Mouse (Mus musculus) neural tube, embryonic 15.5 days (tissue): ENCODE measurements around the gene Dmbx1. TPM values are rescaled to one million over a fixed set of nuclear protein-coding genes. Genes with fewer than 3 reads are reported as not detected.

Experiments used
- ATAC-seq: fragments of 200-750 bp; cut with Nextera tagmentation; 2 replicates; pipeline ENCODE4 v1.8.0; 2017; ENCODE audit warnings: mild to moderate bottlenecking, moderate TSS enrichment, moderate library complexity; ENCODE audit not compliant: low FRiP score
- H3K27ac ChIP-seq: fragments of 300-500 bp; sonication (generic); replicated peaks from 2 replicates; pipeline ENCODE4 v1.5.1; 2015; ENCODE audit warnings: mild to moderate bottlenecking, inconsistent platforms
- H3K27me3 ChIP-seq: fragments of 300-500 bp; sonication (generic); replicated peaks from 2 replicates; pipeline ENCODE4 v1.6.1; 2015; ENCODE audit warnings: inconsistent platforms
- H3K36me3 ChIP-seq: fragments of 300-500 bp; sonication (generic); 2 replicates; pipeline ENCODE4 v1.6.1; 2015; ENCODE audit warnings: inconsistent platforms
- H3K4me1 ChIP-seq: fragments of 300-500 bp; sonication (generic); 2 replicates; pipeline ENCODE4 v1.6.1; 2015; ENCODE audit warnings: inconsistent platforms
- H3K4me2 ChIP-seq: fragments of 300-500 bp; sonication (generic); 2 replicates; pipeline ENCODE4 v1.6.1; 2015; ENCODE audit warnings: inconsistent platforms, mild to moderate bottlenecking, moderate library complexity
- H3K4me3 ChIP-seq: fragments of 300-500 bp; sonication (generic); replicated peaks from 2 replicates; pipeline ENCODE4 v1.5.1; 2015; ENCODE audit warnings: mild to moderate bottlenecking, inconsistent platforms
- H3K9ac ChIP-seq: fragments of 300-500 bp; sonication (generic); replicated peaks from 2 replicates; pipeline ENCODE4 v1.6.1; 2015; ENCODE audit warnings: mild to moderate bottlenecking, inconsistent platforms
- H3K9me3 ChIP-seq: fragments of 300-500 bp; sonication (generic); replicated peaks from 2 replicates; pipeline ENCODE4 v1.6.1; 2016; ENCODE audit warnings: inconsistent platforms
- WGBS: fragments of 180-500 bp; shearing (Covaris S2); methylation state at CpG from one replicate; pipeline ENCODE4 v1.1.7; 2015; ENCODE audit warnings: mixed read lengths; 5-methylcytosine and 5-hydroxymethylcytosine counted together
- polyA plus RNA-seq: library from polyadenylated mRNA; unstranded; fragments of >200 nt; fragmentation: Nextera tagmentation; extraction: Ambion mirVana; gene quantifications from 2 replicates; pipeline ENCODE4 v1.2.1, GENCODE M21; 2015

Gene Dmbx1
- polyA plus RNA-seq: 1.2 and 2.1 TPM in 2 replicates

GRCm38 (mm10) chr4:115939295-115940102 lies at the start of gene Dmbx1:
Gene Dmbx1, minus strand, starts transcription at chr4:115939926.
- H3K27me3 ChIP-seq: peaks cover 88% of the 10 kb centered on the region
- WGBS: under 1% methylated on average over 71 of the region's 71 CpGs

GRCm38 (mm10) chr4:115989382-115989781 lies 49.7 kb upstream of the Dmbx1 start:
- Histone ChIP-seq H3K27ac (no peak overlapping the region), H3K4me2 (no peak overlapping the region), H3K36me3 (no peaks in the 10 kb centered on the region), H3K27me3 (peaks cover 30% of the 10 kb centered on the region), H3K4me1 (no peaks in the 10 kb centered on the region), H3K4me3 (no peak overlapping the region), H3K9ac (no peak overlapping the region), H3K9me3 (no peaks in the 10 kb centered on the region; the same call in 1 of the 2 replicates)
- WGBS: 78% methylated on average over 7 of the region's 7 CpGs
- ATAC-seq: no peak

More at GRCm38 (mm10) chr4:115939295-115940102, at the start of gene Dmbx1:
- no peaks in the 10 kb centered on the region for H3K9me3 ChIP-seq
- no peaks in the 10 kb centered on the region for H3K36me3 ChIP-seq
- H3K9ac ChIP-seq: no peak within 1 kb of the TSS
- no peak for ATAC-seq
- H3K27ac ChIP-seq: no peak within 1 kb of the TSS
- peak within 1 kb of the TSS; percentile 42 for H3K4me2 ChIP-seq
- peaks cover 29% of the 10 kb centered on the region for H3K4me1 ChIP-seq
- peak within 1 kb of the TSS; percentile 14; the same call in 1 of the 2 replicates for H3K4me3 ChIP-seq

GRCm38 (mm10) chr4:115987858-115988530 lies 48.3 kb upstream of the Dmbx1 start:
- peaks cover 43% of the 10 kb centered on the region for H3K27me3 ChIP-seq
- ATAC-seq: no peak

GRCm38 (mm10) chr4:115987436-115987835 lies 47.7 kb upstream of the Dmbx1 start:
- H3K4me2 ChIP-seq: no peak overlapping the region
- 83% methylated on average over 1 of the region's 1 CpGs for WGBS
- H3K9ac ChIP-seq: no peak overlapping the region
- H3K9me3 ChIP-seq: no peaks in the 10 kb centered on the region; the same call in 1 of the 2 replicates
- ATAC-seq: no peak
- H3K36me3 ChIP-seq: no peaks in the 10 kb centered on the region
- H3K27me3 ChIP-seq: peaks cover 47% of the 10 kb centered on the region
- H3K27ac ChIP-seq: no peak overlapping the region
- H3K4me1 ChIP-seq: 0 out of 2 replicates have a peak, but pooled peaks cover 2% of the 10 kb centered on the region
- H3K4me3 ChIP-seq: no peak overlapping the region

More at GRCm38 (mm10) chr4:115987858-115988530, 48.3 kb upstream of the Dmbx1 start:
- Histone ChIP-seq H3K9me3 (no peaks in the 10 kb centered on the region; the same call in 1 of the 2 replicates), H3K9ac (no peak overlapping the region), H3K4me1 (0 out of 2 replicates have a peak, but pooled peaks cover 2% of the 10 kb centered on the region), H3K4me2 (no peak overlapping the region), H3K4me3 (no peak overlapping the region), H3K27ac (no peak overlapping the region), H3K36me3 (no peaks in the 10 kb centered on the region)
- WGBS: 81% methylated on average over 5 of the region's 5 CpGs

GRCm38 (mm10) chr4:115984967-115985366 lies 45.2 kb upstream of the Dmbx1 start:
- no peak for ATAC-seq
- H3K36me3 ChIP-seq: no peaks in the 10 kb centered on the region
- no peak overlapping the region for H3K9ac ChIP-seq
- H3K9me3 ChIP-seq: no peaks in the 10 kb centered on the region
- no peak overlapping the region for H3K4me2 ChIP-seq
- H3K27ac ChIP-seq: no peak overlapping the region
- peaks cover 67% of the 10 kb centered on the region for H3K27me3 ChIP-seq
- WGBS: 38% methylated on average over 8 of the region's 8 CpGs
- H3K4me1 ChIP-seq: peaks cover 6% of the 10 kb centered on the region; the same call in 1 of the 2 replicates
- no peak overlapping the region for H3K4me3 ChIP-seq

- H3K27ac ChIP-seq: no peak overlapping the region
- no peak overlapping the region for H3K9ac ChIP-seq
- H3K27me3 ChIP-seq: peaks cover 74% of the 10 kb centered on the region
- H3K9me3 ChIP-seq: no peaks in the 10 kb centered on the region
- WGBS: 2% methylated on average over 13 of the region's 13 CpGs
- ATAC-seq: peak; percentile 66; the same call in 1 of the 2 replicates
- peaks cover 13% of the 10 kb centered on the region for H3K4me1 ChIP-seq
- H3K36me3 ChIP-seq: no peaks in the 10 kb centered on the region
- no peak overlapping the region for H3K4me3 ChIP-seq
- H3K4me2 ChIP-seq: peak overlapping the region; percentile 27; the same call in 1 of the 2 replicates
These were observed 44.4 kb upstream of the Dmbx1 start for GRCm38 (mm10) chr4:115984111-115984510.

- peaks cover 88% of the 10 kb centered on the region for H3K27me3 ChIP-seq
- H3K27ac ChIP-seq: no peak overlapping the region
- ATAC-seq: peak; percentile 61; the same call in 1 of the 2 replicates
- H3K36me3 ChIP-seq: no peaks in the 10 kb centered on the region
- no peak overlapping the region for H3K4me2 ChIP-seq
- no peak overlapping the region for H3K4me3 ChIP-seq
- peaks cover 28% of the 10 kb centered on the region for H3K4me1 ChIP-seq
- WGBS: 0% methylated on average over 8 of the region's 8 CpGs
- no peak overlapping the region for H3K9ac ChIP-seq
- no peaks in the 10 kb centered on the region for H3K9me3 ChIP-seq
These were observed 41.0 kb upstream of the Dmbx1 start for GRCm38 (mm10) chr4:115980676-115981075.

GRCm38 (mm10) chr4:115979437-115979836 lies 39.7 kb upstream of the Dmbx1 start:
- H3K27me3 ChIP-seq: peaks cover 92% of the 10 kb centered on the region
- no peaks in the 10 kb centered on the region for H3K36me3 ChIP-seq
- H3K9ac ChIP-seq: peak overlapping the region; percentile 12; the same call in 1 of the 2 replicates
- H3K9me3 ChIP-seq: no peaks in the 10 kb centered on the region
- no peak for ATAC-seq
- under 1% methylated on average over 38 of the region's 39 CpGs for WGBS
- H3K4me2 ChIP-seq: peak overlapping the region; percentile 62
- peaks cover 32% of the 10 kb centered on the region for H3K4me1 ChIP-seq
- peak overlapping the region; percentile 31 for H3K4me3 ChIP-seq
- no peak overlapping the region for H3K27ac ChIP-seq

- ATAC-seq: no peak
- Histone ChIP-seq H3K27me3 (peaks cover 93% of the 10 kb centered on the region), H3K4me3 (no peak overlapping the region; the same call in 1 of the 2 replicates), H3K4me2 (peak overlapping the region; percentile 62), H3K4me1 (peaks cover 30% of the 10 kb centered on the region), H3K9ac (0 out of 2 replicates have a peak overlapping the region, but pooled peaks have one; percentile 12), H3K36me3 (no peaks in the 10 kb centered on the region), H3K9me3 (no peaks in the 10 kb centered on the region), H3K27ac (no peak overlapping the region)
- 7% methylated on average over 4 of the region's 4 CpGs for WGBS
These were observed 39.2 kb upstream of the Dmbx1 start for GRCm38 (mm10) chr4:115978911-115979310.

- Histone ChIP-seq H3K27ac (no peak overlapping the region), H3K9ac (no peak overlapping the region), H3K4me2 (peak overlapping the region; percentile 32), H3K36me3 (no peaks in the 10 kb centered on the region), H3K9me3 (no peaks in the 10 kb centered on the region), H3K4me3 (no peak overlapping the region), H3K4me1 (peaks cover 17% of the 10 kb centered on the region), H3K27me3 (peaks cover 89% of the 10 kb centered on the region)
- 33% methylated on average over 24 of the region's 24 CpGs for WGBS
- ATAC-seq: peak; percentile 23; the same call in 1 of the 2 replicates
These were observed 32.8 kb upstream of the Dmbx1 start for GRCm38 (mm10) chr4:115972543-115972942.

GRCm38 (mm10) chr4:115964446-115964845 lies 24.7 kb upstream of the Dmbx1 start:
- H3K27me3 ChIP-seq: peaks cover 92% of the 10 kb centered on the region
- no peak for ATAC-seq

More at GRCm38 (mm10) chr4:115964446-115964845, 24.7 kb upstream of the Dmbx1 start:
- Histone ChIP-seq H3K4me3 (no peak overlapping the region), H3K36me3 (no peaks in the 10 kb centered on the region), H3K27ac (no peak overlapping the region), H3K9ac (no peak overlapping the region), H3K4me2 (no peak overlapping the region), H3K4me1 (peaks cover 29% of the 10 kb centered on the region), H3K9me3 (no peaks in the 10 kb centered on the region)
- 9% methylated on average over 5 of the region's 5 CpGs for WGBS
